Mouse (Mus musculus) NIH3T3 (cell line): Measurements from ENCODE around the gene Cracr2b.
"Not testable (repeated sequence)": the region's sequence is repeated elsewhere in the genome, so short reads cannot be mapped to it uniquely, and the experiment has no call there.

ENCODE experiments used
- DNase-seq: peaks from one replicate; pipeline ENCODE4 v3.0.0-alpha.2; 2012; ENCODE audit warnings: low read depth

The Cracr2b gene

DNA sequence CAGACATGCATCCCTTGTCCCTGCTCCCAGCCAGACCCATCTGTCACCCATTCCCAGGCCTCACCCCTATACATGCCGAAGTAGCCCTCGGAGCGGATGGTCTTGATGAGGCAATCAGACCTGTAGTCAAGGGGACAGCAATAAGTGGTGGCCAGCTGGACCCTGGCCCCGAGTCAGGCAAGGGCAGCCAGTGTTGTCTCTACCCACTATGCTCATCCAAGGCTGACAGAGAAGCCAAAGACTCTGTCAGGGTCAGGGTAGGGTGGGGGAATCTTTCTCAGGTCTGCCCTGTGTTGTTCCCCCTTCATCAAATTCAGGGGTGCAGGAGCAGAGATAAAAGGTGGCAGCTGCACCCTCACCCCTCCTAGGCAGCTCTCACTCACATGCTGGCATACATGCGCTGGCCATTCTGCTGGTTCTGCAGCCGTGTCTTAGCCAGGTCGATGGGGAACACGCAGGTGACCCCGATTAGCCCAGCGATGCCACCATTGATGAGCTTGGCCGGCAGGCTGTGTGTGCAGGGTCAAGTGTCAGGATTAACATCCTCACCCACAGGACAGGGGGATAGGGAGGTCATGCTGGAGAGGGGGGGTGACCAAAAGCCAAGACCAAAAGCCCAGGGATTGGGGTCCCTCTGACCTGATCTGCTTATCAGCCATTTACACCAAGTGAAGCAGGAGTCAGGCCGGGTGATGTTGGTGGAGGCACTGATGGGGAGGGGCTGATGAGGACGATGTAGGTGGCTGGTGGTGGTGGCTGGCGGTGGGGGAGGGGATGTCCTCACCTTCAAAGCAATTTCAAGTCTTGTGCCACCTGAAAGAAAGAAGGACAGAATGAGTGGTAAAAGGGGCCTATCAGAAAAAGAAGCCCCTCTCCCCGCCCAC, 27.1 kb upstream of the Cracr2b start:
- no peak for DNase-seq

DNA sequence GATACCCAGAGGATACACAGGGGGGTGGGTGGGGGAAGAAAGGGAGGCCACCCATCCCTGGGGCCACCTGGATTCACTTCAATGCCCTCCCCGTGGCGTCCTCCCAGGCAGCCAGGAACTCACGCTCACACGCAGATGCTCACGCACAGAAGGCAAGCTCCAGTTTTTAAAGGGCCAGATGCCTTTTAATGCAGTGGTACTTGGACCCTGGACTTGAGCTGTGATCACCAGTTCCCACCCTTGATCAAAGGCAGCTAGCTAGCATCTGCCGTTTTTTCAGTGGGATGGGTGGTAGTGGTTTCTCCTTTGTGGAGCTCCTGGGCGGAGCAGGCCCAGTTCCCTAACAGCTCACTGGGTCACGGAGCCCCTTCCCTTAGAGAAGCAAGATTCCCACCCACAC, 26.4 kb upstream of the Cracr2b start:
- no peak for DNase-seq

DNA sequence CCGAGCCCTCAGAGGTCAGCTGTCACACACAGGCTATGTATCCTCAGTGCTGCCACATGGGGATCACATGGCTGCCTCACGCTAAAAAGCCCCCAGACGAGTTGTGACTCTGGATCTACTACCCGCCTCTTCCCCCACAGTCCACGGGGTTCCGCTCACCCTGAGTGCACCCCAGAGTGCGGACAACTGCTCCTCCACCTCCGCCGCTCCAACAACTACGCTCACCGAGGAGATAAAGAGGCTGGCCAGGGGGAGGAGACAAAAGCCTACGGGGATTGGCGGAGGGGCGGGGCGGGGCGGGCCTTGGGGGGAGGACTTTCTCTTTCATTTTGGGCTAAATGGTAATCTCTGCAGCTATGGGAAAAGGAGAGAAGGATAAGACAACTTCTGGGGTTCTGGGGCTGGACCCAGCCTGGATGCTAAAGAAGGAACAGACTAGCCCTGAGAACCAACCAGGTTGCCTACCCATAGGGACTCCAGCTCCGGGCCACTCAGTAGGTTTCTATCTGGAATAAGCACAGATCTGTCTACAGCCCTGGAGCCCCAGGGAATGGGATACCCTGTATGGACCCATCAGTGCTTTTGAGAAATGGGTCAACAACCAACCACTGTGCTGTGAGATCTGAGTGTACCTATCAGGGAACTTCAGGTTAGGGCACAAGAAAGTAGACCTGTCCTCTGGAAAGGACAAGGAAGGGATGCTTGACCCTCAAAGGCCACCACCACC, 25.6 kb upstream of the Cracr2b start:
- DNase-seq: peak; percentile 76

DNA sequence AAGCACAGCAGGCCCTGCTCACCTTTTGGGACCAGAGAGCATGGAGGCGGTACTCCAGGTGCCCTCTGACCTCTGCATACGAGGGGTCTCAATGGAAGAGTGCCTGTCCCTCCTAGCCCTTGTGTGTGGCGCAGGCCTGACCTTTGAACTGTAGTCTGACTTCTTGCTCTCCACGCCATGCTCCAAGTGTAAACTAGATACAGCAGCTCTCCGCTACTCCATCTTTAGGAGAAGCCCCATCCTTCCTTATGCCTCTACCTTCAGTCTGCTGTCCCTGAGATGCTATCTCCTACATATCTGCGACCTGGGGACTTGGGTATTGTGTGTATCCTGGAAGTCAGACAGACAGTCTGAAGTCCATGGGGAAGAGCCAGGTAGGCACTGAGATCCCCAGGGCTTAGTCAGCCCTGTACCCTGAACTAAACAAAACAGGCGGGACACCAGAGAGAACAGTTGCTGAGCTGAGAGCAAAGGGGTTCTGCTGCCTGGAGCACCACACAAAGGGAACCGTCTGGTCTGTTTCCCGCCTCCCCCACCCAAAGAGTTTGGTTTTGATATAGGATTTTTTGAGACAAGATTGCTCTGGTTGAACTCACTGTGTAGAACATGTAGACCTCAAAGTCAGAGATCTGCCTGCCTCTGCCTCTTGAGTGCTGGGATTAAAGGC, 24.9 kb upstream of the Cracr2b start:
- DNase-seq: no peak

DNA sequence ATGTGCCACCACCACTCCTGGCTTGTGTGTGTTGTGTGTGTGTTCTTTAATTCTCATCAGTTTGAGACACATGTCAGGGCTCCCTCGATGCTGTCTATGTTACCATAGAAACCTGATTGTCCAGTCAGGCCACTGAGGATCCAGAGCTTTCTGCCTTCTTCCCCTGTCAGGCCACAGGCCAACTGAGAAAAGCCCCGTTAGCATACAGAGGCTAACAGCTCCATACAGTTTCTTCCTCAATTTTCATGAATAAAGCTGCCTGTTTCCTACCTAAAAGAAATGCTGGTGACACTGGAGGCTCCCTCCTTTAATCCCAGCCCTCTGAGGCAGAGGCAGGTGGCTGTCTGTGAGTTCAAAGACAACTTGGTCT, 24.4 kb upstream of the Cracr2b start:
- no peak for DNase-seq

DNA sequence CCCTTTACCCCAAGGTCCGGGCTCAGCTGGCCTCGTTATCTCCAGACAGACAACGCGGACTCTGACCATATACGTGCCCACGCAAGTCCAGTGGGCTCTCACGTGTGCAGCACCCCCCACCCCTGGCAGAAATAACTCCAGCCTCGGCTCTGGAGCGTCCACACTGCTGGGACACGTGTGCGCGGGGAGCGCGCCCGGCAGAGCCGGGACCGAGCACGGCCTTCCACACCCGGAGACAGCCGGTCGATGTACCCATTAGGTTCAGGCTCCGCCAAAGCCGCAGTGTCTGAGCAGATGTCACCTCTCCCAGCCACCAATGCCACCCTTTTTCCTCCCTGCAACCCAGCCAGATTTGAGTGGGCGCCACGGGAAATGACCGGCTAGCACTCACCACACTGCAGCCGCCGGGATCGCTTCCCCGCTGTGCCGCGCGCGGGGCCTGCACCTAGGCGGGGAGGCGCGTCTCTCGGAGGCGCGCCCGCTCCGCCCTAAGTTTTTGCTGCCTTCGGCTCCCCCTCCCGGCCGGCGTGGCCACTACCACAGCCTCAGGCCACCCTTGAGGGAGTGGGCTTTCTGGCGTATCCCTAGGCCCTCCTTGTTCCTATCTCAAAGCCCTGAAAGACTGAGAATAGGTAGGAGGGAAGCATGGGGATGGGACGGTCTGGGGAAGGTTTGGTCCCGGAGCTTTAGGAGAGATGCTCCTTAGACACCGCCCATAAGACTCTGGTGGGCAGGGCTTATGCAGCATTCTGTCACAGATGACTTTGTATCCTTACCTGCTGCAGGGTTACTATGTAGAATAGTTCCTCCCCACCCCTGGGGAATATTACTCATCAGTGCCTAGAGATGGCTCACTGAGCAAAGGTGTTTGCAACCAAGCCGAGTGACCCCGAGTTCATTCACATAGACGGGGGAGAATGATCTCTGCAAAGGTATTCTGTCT, 23.4 kb upstream of the Cracr2b start, which contains the start of gene Slc25a22:
Gene Slc25a22 (minus strand): TSS at position 715 of the 943 bp plus-strand sequence.
- DNase-seq: peak; percentile 86

DNA sequence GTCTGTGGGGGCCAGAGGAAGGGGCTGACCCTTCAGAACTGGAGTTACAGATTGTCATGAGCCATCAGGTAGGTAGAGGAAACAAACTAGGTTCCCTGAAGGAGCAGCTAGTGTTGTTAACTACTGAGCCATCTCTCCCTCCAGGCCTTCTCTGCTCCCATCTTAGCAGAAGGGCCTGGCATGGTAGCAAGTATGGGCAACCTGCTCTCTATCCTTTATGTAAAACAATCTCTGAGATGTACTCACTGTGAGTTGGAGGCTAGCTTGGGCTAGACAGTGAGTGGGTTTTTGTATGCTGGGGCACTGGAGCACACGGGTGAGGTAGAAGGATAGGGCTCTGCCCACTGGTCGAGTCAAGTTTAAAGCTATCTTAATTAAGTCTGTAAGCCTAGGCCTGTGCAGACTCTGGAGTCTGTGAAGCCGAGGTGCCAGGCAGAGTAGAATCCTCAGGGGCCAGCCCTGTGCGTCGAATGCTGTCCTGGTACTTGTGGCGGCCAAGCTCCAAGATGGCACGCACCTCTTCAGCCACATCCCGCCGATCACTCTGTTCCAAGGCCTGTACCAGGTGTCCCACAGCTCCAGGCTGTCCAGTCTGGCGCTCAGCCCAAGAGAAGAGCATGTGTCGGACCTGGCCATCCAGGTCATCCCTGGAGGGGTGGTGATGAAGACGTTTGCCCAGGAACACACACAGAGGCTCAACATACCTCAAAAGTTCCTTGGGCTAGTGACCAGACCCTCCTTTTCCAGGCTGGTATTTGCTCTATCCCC, 22.5 kb upstream of the Cracr2b start:
- DNase-seq: no peak

DNA sequence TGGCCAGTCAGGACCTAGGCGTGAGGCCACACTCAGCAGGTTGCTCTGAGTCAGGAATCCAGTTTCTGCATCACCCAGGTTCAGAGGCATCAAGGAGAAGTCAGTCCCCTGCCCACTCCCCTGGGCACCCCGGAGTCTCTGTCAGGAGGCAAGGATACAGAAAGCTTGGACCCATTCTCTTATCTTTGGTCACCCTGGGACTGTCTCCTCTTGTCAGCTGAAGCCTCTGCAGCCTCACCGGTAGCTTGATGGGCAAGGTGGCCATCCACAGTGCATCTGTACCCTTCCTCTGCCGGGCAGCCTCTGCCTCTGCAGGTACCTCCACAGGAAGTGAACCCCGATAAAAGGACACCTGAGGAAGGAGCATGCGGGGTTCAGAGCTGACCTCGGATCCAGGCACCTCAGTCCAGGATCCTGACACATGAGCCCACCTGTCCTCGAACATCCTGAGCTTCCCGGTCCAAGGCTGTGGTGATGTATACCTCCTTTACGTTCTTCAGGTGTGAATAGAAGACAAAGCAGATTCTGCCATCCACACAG, 21.7 kb upstream of the Cracr2b start:
- DNase-seq: no peak

DNA sequence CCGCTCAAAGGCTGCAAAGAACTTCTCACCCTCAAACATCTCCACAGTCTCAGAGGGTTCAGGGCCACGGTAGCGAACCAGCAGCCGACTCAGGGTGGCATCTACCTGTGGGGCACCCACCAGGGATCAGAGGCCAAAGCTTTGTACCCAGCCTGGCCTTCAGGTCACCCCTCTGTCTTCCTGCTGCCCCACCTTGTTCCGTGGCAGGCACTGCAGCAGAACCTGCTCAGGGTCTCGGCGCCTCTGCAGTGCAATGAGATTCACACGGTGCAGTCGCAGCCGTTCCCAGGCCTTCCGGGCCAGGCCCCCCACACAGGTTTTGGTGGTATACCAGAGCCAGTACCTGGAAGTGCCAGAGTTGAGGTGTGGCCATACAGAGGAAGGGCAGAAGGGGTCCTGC, 21.1 kb upstream of the Cracr2b start:
- DNase-seq: no peak

DNA sequence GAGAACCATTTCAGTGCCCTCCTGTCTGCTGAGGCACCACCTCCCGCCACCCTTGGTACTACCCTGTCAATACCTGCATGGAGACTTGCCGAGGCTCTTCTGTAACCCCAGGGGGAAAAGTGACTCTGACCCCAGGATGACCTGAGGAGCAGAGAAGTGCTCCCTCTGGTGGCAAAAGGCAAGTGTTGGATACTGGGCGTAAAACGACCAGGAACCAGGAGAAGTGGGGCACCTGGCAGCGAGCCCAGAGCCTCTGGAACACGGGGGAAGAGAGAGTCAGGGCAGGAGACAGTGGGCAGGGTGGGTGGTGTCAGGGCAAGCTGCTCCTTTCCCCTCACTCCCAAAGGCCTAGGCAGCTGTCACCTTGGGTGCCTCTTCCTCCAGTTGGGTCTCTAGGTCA, 20.3 kb upstream of the Cracr2b start:
- DNase-seq: peak; percentile 64

DNA sequence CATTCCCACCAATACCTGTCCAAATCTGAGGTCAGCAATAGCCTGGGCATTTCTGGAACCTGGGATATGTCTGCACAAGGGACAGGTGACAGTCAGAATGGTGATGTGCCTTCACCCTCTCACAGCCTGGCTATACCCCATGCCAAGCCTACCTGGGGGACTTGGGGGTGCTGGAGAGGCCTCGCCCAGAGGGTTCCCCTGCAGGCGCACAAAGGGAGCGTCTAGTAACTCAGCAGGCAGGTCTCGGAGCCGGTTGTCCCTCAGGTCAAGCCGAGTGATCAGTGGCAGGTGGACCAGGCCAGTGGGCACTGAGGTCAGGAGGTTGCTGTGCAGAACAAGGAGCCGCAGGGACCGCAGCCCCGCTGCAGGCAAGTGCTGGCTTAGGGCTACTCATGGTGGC, 19.4 kb upstream of the Cracr2b start:
- no peak for DNase-seq

DNA sequence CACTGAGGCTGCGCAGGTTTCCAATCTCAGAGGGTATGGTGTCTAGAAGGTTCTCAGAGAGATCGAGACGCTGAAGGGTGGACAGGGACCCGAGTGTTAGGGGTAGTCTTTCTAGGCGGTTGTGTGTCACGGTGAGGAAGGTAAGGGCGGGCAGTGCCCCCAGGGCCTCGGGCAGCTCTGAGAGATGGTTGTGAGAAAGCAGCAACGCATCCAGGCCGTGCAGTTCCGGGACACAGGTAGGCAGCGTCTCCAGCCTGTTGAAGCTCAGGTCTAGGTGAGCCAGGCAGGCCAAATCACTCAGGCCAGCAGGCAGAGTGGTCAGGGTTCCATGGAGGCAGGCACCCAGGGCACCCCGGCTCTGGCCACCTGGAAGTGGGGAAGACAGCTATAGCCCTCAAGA, 18.7 kb upstream of the Cracr2b start:
- DNase-seq: no peak

DNA sequence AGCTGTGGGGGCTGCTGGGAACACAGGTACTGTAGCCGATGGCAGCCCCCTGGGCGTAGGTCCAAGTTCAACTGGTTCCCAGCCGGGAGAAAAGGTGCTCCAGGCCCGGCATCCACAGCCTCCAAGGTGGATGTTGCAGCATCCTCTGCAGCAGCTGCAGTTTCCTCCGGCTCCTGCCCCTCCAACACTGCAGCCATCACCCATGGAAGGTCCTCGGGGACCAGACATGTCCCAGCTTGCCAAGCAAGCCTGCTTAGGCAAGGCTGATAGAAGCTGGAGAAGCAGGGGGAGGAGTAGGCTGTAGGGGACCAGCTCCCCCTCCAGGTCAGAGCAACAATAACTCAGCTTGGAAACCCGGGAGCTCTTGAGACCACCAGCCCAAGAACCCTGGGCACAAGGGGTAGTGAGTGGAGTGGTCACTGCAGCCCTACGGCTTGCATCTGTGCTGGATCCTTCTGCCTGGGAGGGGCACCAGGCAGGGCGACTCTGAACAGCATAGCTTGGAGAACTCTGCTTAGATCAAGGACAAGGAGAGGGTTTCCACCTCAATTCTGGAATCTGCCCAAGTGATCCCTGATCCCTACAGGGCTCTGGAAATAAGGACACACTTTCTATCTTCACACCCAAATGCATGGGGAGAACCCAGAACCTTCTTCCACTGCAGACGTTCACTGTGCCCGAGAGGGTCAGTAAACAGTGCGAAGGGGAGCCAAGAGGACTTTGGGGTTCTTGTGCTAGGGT, 17.6 kb upstream of the Cracr2b start:
- DNase-seq: peak; percentile 70

DNA sequence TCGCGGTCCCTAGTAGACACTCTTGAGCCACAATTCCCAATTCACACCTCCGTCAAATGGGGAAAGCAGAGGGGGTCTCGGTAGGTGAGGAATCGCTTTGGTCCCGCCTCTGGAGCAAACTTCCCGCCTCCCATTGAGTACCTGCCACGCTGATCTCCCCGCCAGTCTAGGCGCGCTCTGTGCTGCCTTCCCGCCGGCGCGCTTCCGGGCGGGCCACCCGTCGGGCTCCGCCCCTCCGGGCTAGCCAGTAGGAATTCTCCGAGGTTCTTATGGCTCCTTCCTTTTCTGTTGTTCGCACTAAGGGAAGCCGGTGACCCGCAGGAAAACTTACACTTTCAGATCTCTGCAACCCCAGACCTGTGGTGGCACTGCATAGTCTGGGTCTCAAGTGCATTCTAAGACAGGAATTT, 17.1 kb upstream of the Cracr2b start, which contains the start of gene Pidd1:
Gene Pidd1 (minus strand): TSS at position 198 of the 410 bp plus-strand sequence.
- DNase-seq: peak; percentile 83

DNA sequence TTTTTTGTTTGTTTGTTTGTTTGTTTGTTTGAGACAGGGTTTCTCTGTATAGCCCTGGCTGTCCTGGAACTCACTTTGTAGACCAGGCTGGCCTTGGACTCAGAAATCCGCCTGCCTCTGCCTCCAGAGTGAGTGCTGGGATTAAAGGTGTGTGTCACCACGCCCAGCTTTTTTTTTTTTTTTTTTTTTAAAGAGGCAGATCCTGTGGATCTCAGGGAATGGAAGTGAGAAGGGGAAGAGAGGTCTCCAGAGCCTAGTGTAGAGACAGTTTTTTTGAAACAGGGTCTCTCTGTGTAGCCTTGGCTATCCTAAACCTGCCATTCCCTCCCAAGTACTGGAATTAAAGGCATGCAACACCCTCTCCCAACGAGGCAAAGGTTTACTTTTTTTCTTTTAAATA, 14.5 kb upstream of the Cracr2b start:
- DNase-seq: not testable (repeated sequence)

DNA sequence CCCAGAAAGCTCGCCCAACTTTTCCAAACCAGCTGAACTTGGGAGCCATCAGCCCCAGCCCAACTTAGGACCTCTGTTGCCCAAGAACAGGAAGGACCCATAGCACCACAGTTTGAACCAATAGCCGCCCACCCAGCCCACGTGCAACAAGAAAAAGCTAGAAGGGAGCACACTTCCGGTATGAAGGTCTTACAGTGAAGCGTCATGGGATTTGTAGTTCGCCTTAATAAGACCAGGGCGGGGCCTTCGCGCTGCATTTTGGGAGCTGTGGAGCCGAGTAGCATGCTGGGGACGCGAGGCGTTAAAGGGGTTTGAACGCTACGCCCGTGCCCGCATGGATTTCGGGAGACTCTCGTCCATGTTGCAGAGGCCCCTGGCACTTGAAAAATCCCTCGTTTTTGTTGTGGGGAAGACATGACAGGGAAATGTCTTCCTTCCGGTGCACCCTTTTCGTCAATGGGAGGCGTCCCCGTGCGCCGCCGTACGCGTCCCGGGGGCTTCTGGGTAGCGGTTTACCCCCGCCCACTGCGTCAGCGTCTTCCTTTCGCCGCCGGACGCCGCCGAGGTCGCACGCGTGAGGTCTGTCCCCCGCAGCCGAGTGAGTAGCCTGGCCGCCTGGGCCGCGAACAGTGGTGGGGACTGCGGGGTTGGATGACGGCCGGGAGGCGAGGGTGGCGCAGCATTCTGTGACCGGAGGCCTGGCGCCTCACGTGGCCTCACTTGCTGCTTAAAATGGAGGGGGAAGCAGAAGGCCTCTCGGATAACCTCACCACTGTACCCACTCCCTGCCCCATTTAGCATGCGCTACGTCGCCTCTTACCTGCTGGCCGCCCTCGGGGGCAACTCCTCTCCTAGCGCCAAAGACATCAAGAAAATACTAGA, 13.5 kb upstream of the Cracr2b start, which contains the start of gene Rplp2:
Gene Rplp2 (plus strand): TSS at position 261 of the 882 bp plus-strand sequence.
- peak; percentile 91 for DNase-seq

DNA sequence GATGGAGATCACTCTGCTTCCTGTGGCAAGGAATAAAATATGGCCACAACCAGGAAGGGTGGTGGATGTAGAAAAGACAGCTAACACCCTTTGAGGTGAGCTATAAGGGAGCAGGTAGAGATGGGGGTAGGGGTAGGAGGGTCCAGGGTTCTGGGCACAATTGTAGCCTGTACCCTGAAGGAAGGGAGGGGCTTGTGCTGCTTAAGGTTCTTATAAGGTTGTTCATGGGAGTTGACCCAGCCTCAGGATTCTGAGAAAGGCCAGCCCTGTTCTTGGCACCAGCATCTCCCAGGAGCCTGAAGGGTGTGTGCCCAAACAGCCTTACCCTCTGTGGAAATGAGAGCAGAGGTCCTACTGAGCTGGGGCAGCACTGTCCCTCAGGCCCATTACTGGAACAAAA, 9.0 kb upstream of the Cracr2b start:
- no peak for DNase-seq

DNA sequence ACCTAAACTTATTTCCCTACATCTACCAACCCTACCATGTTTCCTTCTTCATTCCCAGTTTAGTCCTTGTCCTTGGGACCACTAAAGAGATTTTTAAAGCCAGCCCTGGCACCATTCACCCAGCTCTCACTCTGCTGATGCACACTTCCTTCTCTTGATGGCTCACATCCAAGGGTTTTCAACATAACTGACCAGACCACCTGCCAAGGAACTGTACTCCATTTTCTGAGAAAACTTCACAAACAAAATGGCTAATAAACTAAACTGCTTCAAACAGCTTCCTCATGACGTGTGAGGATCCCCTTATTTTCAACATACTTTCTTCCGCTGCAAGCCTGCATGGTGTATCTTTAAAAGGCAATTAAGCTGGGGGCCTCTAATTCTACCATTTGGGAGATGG, 7.3 kb upstream of the Cracr2b start:
- DNase-seq: no peak
